Mouse (Mus musculus) adrenal gland, postnatal 25 days (tissue): Measurements from ENCODE around the gene Rab4b. TPM values are rescaled to one million over a fixed set of nuclear protein-coding genes. Genes with fewer than 3 reads are reported as not detected.

ENCODE experiments used
- DNase-seq: peaks from one replicate; pipeline ENCODE4 v3.0.0; 2021; ENCODE audit warnings: mixed read lengths
- long read RNA-seq: library from polyadenylated mRNA; stranded (forward); transcript quantifications from one replicate; pipeline ENCODE4 v2.0.0, GENCODE M21; 2021
- total RNA-seq: library from RNA; stranded (reverse); gene quantifications from 2 replicates; pipeline ENCODE4 v1.2.3, GENCODE M21; 2021

The Rab4b gene
- 65.7 and 78.2 TPM in 2 replicates for total RNA-seq
- long read RNA-seq, transcript Rab4b-205 (7 exons, 1,372 nt), result minor isoform, 5 of 41 reads
- long read RNA-seq, transcript Rab4b-201 (8 exons, 1,192 nt), result major isoform, 25 of 41 reads
- long read RNA-seq, partial matches to known transcripts, result 1 of 41 reads
- long read RNA-seq, other reads (novel, unspliced or antisense), result 9 of 41 reads

- DNase-seq, result peak; percentile 98
Measured at GRCm38 (mm10) chr7:27178324-27179216, at the start of gene Rab4b. Gene Rab4b (minus strand): TSS chr7:27178896.

GRCm38 (mm10) chr7:27228281-27228821, 49.7 kb upstream of the Rab4b start, which contains the start of gene Itpkc:
Gene Itpkc (minus strand): TSS chr7:27228661.
- DNase-seq, result peak; percentile 90

GRCm38 (mm10) chr7:27227676-27228075, 49.0 kb upstream of the Rab4b start:
- DNase-seq, result no peak

- DNase-seq, result no peak
Measured at GRCm38 (mm10) chr7:27227276-27227675, 48.6 kb upstream of the Rab4b start.

GRCm38 (mm10) chr7:27224877-27225575, 46.3 kb upstream of the Rab4b start:
- peak; percentile 57 for DNase-seq

GRCm38 (mm10) chr7:27222538-27222937, 43.8 kb upstream of the Rab4b start:
- no peak for DNase-seq

- no peak for DNase-seq
Measured at GRCm38 (mm10) chr7:27221939-27222338, 43.2 kb upstream of the Rab4b start.

- DNase-seq, result no peak
Measured at GRCm38 (mm10) chr7:27219937-27220336, 41.2 kb upstream of the Rab4b start.

GRCm38 (mm10) chr7:27218586-27218985, 39.9 kb upstream of the Rab4b start:
- DNase-seq, result no peak

GRCm38 (mm10) chr7:27212626-27213025, 33.9 kb upstream of the Rab4b start:
- DNase-seq, result no peak

- no peak for DNase-seq
Measured at GRCm38 (mm10) chr7:27203730-27204449, 25.2 kb upstream of the Rab4b start.

- DNase-seq, result no peak
Measured at GRCm38 (mm10) chr7:27198779-27199178, 20.1 kb upstream of the Rab4b start.

- no peak for DNase-seq
Measured at GRCm38 (mm10) chr7:27198355-27198754, 19.7 kb upstream of the Rab4b start.

- no peak for DNase-seq
Measured at GRCm38 (mm10) chr7:27197634-27198033, 18.9 kb upstream of the Rab4b start.

GRCm38 (mm10) chr7:27197136-27197535, 18.4 kb upstream of the Rab4b start:
- no peak for DNase-seq

GRCm38 (mm10) chr7:27195681-27196611, 17.2 kb upstream of the Rab4b start, which contains the start of the genes BC024978 and Snrpa:
Gene BC024978 (plus strand): TSS chr7:27195781.
Gene Snrpa (minus strand): TSS chr7:27196271.
- DNase-seq, result peak; percentile 92

GRCm38 (mm10) chr7:27193731-27194130, 15.0 kb upstream of the Rab4b start:
- no peak for DNase-seq

GRCm38 (mm10) chr7:27192434-27192833, 13.7 kb upstream of the Rab4b start:
- no peak for DNase-seq

- no peak for DNase-seq
Measured at GRCm38 (mm10) chr7:27189271-27189931, 10.7 kb upstream of the Rab4b start.

- no peak for DNase-seq
Measured at GRCm38 (mm10) chr7:27185986-27186385, 7.3 kb upstream of the Rab4b start.
